Comparison of ENCODE assay signal across 26 mouse cellular contexts in genomic region chr5:135044575-135044974, GRCm38 (mm10). TPM values are rescaled to one million over a fixed set of nuclear protein-coding genes. Genes with fewer than 3 reads are reported as not detected.
"Had no signal": no experiment of that assay in that cellular context is flagged by ENCODE, and none has a peak within 500 bp of the region (broad histone marks: within the 10 kb centered on the region; RNA-seq: fewer than 3 reads in every experiment).

No protein-coding gene starts in this region.

- DNase-seq: gastrocnemius, postnatal 14 days; gastrocnemius, postnatal 36 days; heart, adult 11 months; heart, adult 2 months; heart, postnatal 14 days; heart, postnatal 36 days; kidney, adult 11 months; kidney, adult 2 months; kidney, adult 9 months; kidney, postnatal 14 days; kidney, postnatal 36 days; layer of hippocampus, adult 9-11 months; layer of hippocampus, postnatal 36 days; left cerebral cortex, postnatal 4 days had no signal

- H3K4me3 ChIP-seq: heart, adult 2 months; heart, embryonic 13.5 days; heart, embryonic 15.5 days; hindbrain, embryonic 13.5 days; hindbrain, embryonic 15.5 days; kidney, embryonic 15.5 days; limb, embryonic 13.5 days; limb, embryonic 15.5 days; liver, embryonic 12.5 days had no signal

- H3K27ac ChIP-seq: heart, adult 2 months; heart, embryonic 13.5 days; heart, embryonic 15.5 days; hindbrain, embryonic 13.5 days; hindbrain, embryonic 15.5 days; hindbrain, postnatal 0 days; kidney, embryonic 15.5 days; kidney, postnatal 0 days; limb, embryonic 13.5 days; limb, embryonic 15.5 days; liver, embryonic 12.5 days; liver, embryonic 14.5 days had no signal

- H3K4me1 ChIP-seq: hindbrain, embryonic 15.5 days; limb, embryonic 13.5 days had no signal

RNA-seq across cellular contexts. Expression of gene Stx1a, which starts 21.3 kb away (rescaled TPM):
- total RNA-seq: hematopoietic stem cell, adult 5-6 weeks had no signal
